Mouse (Mus musculus): Measurements from ENCODE around the gene Manf. TPM values are rescaled to one million over a fixed set of nuclear protein-coding genes. Genes with fewer than 3 reads are reported as not detected.

Gene Manf
- total and polyA plus RNA-seq, 3 experiments: 181 to 358 (median 292) TPM

- Histone ChIP-seq H3K27ac (ENCODE audit: insufficient read depth, low read depth) (no peak overlapping the region), H3K27me3 (replicated peaks) (no peaks in the 10 kb centered on the region), H3K9me3 (replicated peaks; ENCODE audit: low read length) (peaks cover 2% of the 10 kb centered on the region), H3K79me2 (replicated peaks; ENCODE audit: control insufficient read depth, extremely low read depth, insufficient read depth, poor library complexity, severe bottlenecking) (peaks cover 4% of the 10 kb centered on the region; the same call in 1 of the 2 replicates), H3K9ac (ENCODE audit: insufficient read depth, low read depth) (no peak overlapping the region), H3K4me2 (ENCODE audit: insufficient read depth, low read depth, poor library complexity, severe bottlenecking) (no peak overlapping the region), H3K4me1 (ENCODE audit: control insufficient read depth in 1 of 2, insufficient read depth in 2 of 2) (no peaks in the 10 kb centered on the region), H3K36me3 (replicated peaks in 1 of 2; ENCODE audit: control insufficient read depth in 1 of 2, insufficient read depth in 1 of 2, low read length in 1 of 2) (peaks cover 50 to 82% of the 10 kb centered on the region in 2 experiments), H3K4me3 (replicated peaks in 1 of 3; ENCODE audit: low read depth in 2 of 3, low read length in 2 of 3, poor library complexity in 1 of 3) (no peak overlapping the region)
- no peak for TF ChIP-seq MYC (IDR thresholded peaks at IDR 0.05; ENCODE audit: low read depth, low read length)
- no peak for TF ChIP-seq MAZ (IDR thresholded peaks at IDR 0.05; ENCODE audit: low read depth, low read length)
- TF ChIP-seq CTCF (conservative IDR thresholded peaks at IDR 0.05 in 1 of 2, IDR thresholded peaks at IDR 0.05 in 1 of 2; ENCODE audit: low read depth in 2 of 2, low read length in 2 of 2): no peak
- no peak for TF ChIP-seq ETS1 (conservative IDR thresholded peaks at IDR 0.05; ENCODE audit: low read depth, low read length)
- no peak for TF ChIP-seq ZMIZ1 (IDR thresholded peaks at IDR 0.05; ENCODE audit: low read depth, low read length)
- no peak for TF ChIP-seq ZC3H11A (IDR thresholded peaks at IDR 0.05; ENCODE audit: low read depth, low read length)
- TF ChIP-seq NELFE (IDR thresholded peaks at IDR 0.05; ENCODE audit: low read depth, low read length): no peak
- TF ChIP-seq MAX (IDR thresholded peaks at IDR 0.05; ENCODE audit: low read length): no peak
- no peak for TF ChIP-seq TCF12 (IDR thresholded peaks at IDR 0.05; ENCODE audit: low read depth, low read length)
- TF ChIP-seq UBTF (IDR thresholded peaks at IDR 0.05; ENCODE audit: low read depth, low read length): no peak
- no peak for TF ChIP-seq HCFC1 (IDR thresholded peaks at IDR 0.05; ENCODE audit: low read depth, low read length)
- no peak for TF ChIP-seq MXI1 (IDR thresholded peaks at IDR 0.05; ENCODE audit: low read depth, low read length)
- TF ChIP-seq MAFK (IDR thresholded peaks at IDR 0.05; ENCODE audit: insufficient replicate concordance, low read length): no peak
- dilution Hi-C loops (cut with MboI; ENCODE audit: extremely low pct_ligation_motif_present, extremely low pct_unique_long_range_greater_than_20kb, low sequenced_read_pairs) (no loop called here), in situ Hi-C loops (cut with MboI; ENCODE audit: low pct_ligation_motif_present, low pct_unique_long_range_greater_than_20kb, low sequenced_read_pairs) (no loop called here)
- DNase-seq (ENCODE audit: extremely low read depth): no peak
Measured at GRCm38 (mm10) chr9:106842800-106843199, 49.0 kb downstream of the Manf start.

GRCm38 (mm10) chr9:106840569-106840968 lies 51.2 kb downstream of the Manf start:
- H3K4me2 ChIP-seq (ENCODE audit: insufficient read depth, low read depth, poor library complexity, severe bottlenecking): no peak overlapping the region
- H3K79me2 ChIP-seq (replicated peaks; ENCODE audit: control insufficient read depth, extremely low read depth, insufficient read depth, poor library complexity, severe bottlenecking): peaks cover 3% of the 10 kb centered on the region; the same call in 1 of the 2 replicates
- in situ Hi-C loops (cut with MboI; ENCODE audit: low pct_ligation_motif_present, low pct_unique_long_range_greater_than_20kb, low sequenced_read_pairs) (no loop called here), dilution Hi-C loops (cut with MboI; ENCODE audit: extremely low pct_ligation_motif_present, extremely low pct_unique_long_range_greater_than_20kb, low sequenced_read_pairs) (no loop called here)
- TF ChIP-seq JUN (IDR thresholded peaks at IDR 0.05; ENCODE audit: insufficient read depth, low read depth, low read length) (no peak), ZNF384 (IDR thresholded peaks at IDR 0.05; ENCODE audit: low read depth, low read length) (peak; percentile 46; the same call in 1 of the 2 replicates), MYC (IDR thresholded peaks at IDR 0.05; ENCODE audit: low read depth, low read length) (0 out of 2 replicates have a peak, but pooled peaks have one; percentile 21), BHLHE40 (IDR thresholded peaks at IDR 0.05; ENCODE audit: low read depth, low read length) (no peak), TCF12 (IDR thresholded peaks at IDR 0.05; ENCODE audit: low read depth, low read length) (no peak), CTCF (conservative IDR thresholded peaks at IDR 0.05 in 1 of 2, IDR thresholded peaks at IDR 0.05 in 1 of 2; ENCODE audit: low read depth in 2 of 2, low read length in 2 of 2) (peak in 1 of 2 experiments; percentile 29; a peak in 1 of 4 replicates), MAZ (IDR thresholded peaks at IDR 0.05; ENCODE audit: low read depth, low read length) (no peak), GABPA (IDR thresholded peaks at IDR 0.05; ENCODE audit: insufficient replicate concordance, low read depth, low read length) (no peak), UBTF (IDR thresholded peaks at IDR 0.05; ENCODE audit: low read depth, low read length) (no peak), ZC3H11A (IDR thresholded peaks at IDR 0.05; ENCODE audit: low read depth, low read length) (no peak), JUND (conservative IDR thresholded peaks at IDR 0.05; ENCODE audit: low read depth, low read length) (no peak), ZKSCAN1 (IDR thresholded peaks at IDR 0.05; ENCODE audit: borderline replicate concordance, low read depth, low read length) (no peak), SIN3A (IDR thresholded peaks at IDR 0.05; ENCODE audit: low read length) (no peak), RAD21 (IDR thresholded peaks at IDR 0.05; ENCODE audit: low read depth, low read length) (no peak)
- H3K36me3 ChIP-seq (replicated peaks in 1 of 2; ENCODE audit: control insufficient read depth in 1 of 2, insufficient read depth in 1 of 2, low read length in 1 of 2): peaks cover 50 to 85% of the 10 kb centered on the region in 2 experiments
- H3K4me3 ChIP-seq (replicated peaks in 1 of 3; ENCODE audit: low read depth in 2 of 3, low read length in 2 of 3, poor library complexity in 1 of 3): no peak overlapping the region
- DNase-seq (ENCODE audit: extremely low read depth): peak; percentile 11
- H3K9ac ChIP-seq (ENCODE audit: insufficient read depth, low read depth): no peak overlapping the region
- no peak overlapping the region for H3K27ac ChIP-seq (ENCODE audit: insufficient read depth, low read depth)
- H3K4me1 ChIP-seq (ENCODE audit: control insufficient read depth in 1 of 2, insufficient read depth in 2 of 2): no peaks in the 10 kb centered on the region
- H3K27me3 ChIP-seq (replicated peaks): no peaks in the 10 kb centered on the region
- H3K9me3 ChIP-seq (replicated peaks; ENCODE audit: low read length): peaks cover 2% of the 10 kb centered on the region

All from CH12.LX (cell line).